Mouse (Mus musculus) activated CD4-positive, CD25-positive, alpha-beta regulatory T cell (primary cell): ENCODE results near the gene Sec62. TPM values are rescaled to one million over a fixed set of nuclear protein-coding genes. Genes with fewer than 3 reads are reported as not detected.

ENCODE experiments used
- polyA plus RNA-seq, 2 experiments: library from polyadenylated mRNA; unstranded; fragments of 100-300 nt; shearing (Covaris generic); gene quantifications; one replicate each; pipeline ENCODE4 v1.2.1; 2017

Sec62 gene
- polyA plus RNA-seq, result 10 to 100 TPM; 67.8 to 78.8 TPM

GRCm38 (mm10) chr3:30792737-30793402 lies at the start of gene Sec62:
TSS of gene Sec62 (plus strand) at chr3:30792875.

GRCm38 (mm10) chr3:30746006-30746405 lies 46.7 kb upstream of the Sec62 start, which contains the start of gene Samd7:
TSS of gene Samd7 (plus strand) at chr3:30746293.

GRCm38 (mm10) chr3:30855604-30856458 lies 63.2 kb downstream of the Sec62 start, which contains the start of gene Gpr160:
TSS of gene Gpr160 (plus strand) at chr3:30855950.

Other genes with a start within 250 kb of the Sec62 start
- under 1 TPM; 0.14 to 0.28 TPM for gene Mecom, start 244.9 kb upstream of the Sec62 start, polyA plus RNA-seq
- not detected for gene Actrt3, start 192.9 kb upstream of the Sec62 start, polyA plus RNA-seq
- 10 to 100 TPM; 34.1 to 38.0 TPM for gene Mynn, start 190.8 kb upstream of the Sec62 start, polyA plus RNA-seq
- not detected for gene Lrriq4, start 148.4 kb upstream of the Sec62 start, polyA plus RNA-seq
- under 1 TPM in 1 of 2 experiments, not detected in 1; 0.11 TPM for gene Lrrc34, start 145.0 kb upstream of the Sec62 start, polyA plus RNA-seq
- under 1 TPM; 0.08 to 0.69 TPM for gene Lrrc31, start 93.0 kb upstream of the Sec62 start, polyA plus RNA-seq
- not detected for gene Samd7, start 46.6 kb upstream of the Sec62 start, polyA plus RNA-seq
- gene Gpr160, start 63.1 kb downstream of the Sec62 start, polyA plus RNA-seq, result 1 to 10 TPM; 4.4 to 7.3 TPM
- 10 to 100 TPM; 24.7 to 28.9 TPM for gene Phc3, start 176.5 kb downstream of the Sec62 start, polyA plus RNA-seq
- gene Prkci, start 202.9 kb downstream of the Sec62 start, polyA plus RNA-seq, result 1 to 10 TPM; 8.8 to 9.3 TPM